In genomic region chr13:78318434-78318833, GRCm38 (mm10) we compare ENCODE assay signal across 26 mouse cellular contexts.
"Had no signal": no experiment of that assay in that cellular context is flagged by ENCODE, and none has a peak within 500 bp of the region (broad histone marks: within the 10 kb centered on the region; RNA-seq: fewer than 3 reads in every experiment).

No protein-coding gene starts in this region.

- H3K9me3 ChIP-seq: heart, embryonic 13.5 days; heart, embryonic 15.5 days; limb, embryonic 15.5 days had no signal

- H3K4me1 ChIP-seq: heart, embryonic 13.5 days; heart, embryonic 15.5 days; hindbrain, embryonic 13.5 days; hindbrain, embryonic 15.5 days; kidney, embryonic 15.5 days; limb, embryonic 13.5 days; limb, embryonic 15.5 days; liver, embryonic 12.5 days had no signal

- DNase-seq: gastrocnemius, postnatal 14 days; gastrocnemius, postnatal 36 days; heart, adult 18-20 months; heart, postnatal 14 days; heart, postnatal 36 days; kidney, adult 11 months; kidney, adult 2 months; kidney, adult 9 months; kidney, postnatal 14 days; kidney, postnatal 36 days; layer of hippocampus, adult 9-11 months; layer of hippocampus, postnatal 36 days; left cerebral cortex, postnatal 4 days had no signal

- H3K4me3 ChIP-seq: heart, embryonic 13.5 days; heart, embryonic 15.5 days; hindbrain, embryonic 13.5 days; hindbrain, embryonic 15.5 days; kidney, embryonic 15.5 days; limb, embryonic 13.5 days; limb, embryonic 15.5 days; liver, embryonic 12.5 days had no signal

- ATAC-seq: hindbrain, postnatal 0 days; intestine, embryonic 16.5 days; liver, embryonic 12.5 days had no signal

- H3K4me2 ChIP-seq: heart, embryonic 11.5 days; heart, embryonic 13.5 days; heart, embryonic 15.5 days; hindbrain, embryonic 13.5 days; hindbrain, embryonic 15.5 days; kidney, embryonic 15.5 days; limb, embryonic 13.5 days; limb, embryonic 15.5 days; liver, embryonic 12.5 days had no signal

- H3K9ac ChIP-seq: heart, embryonic 13.5 days; heart, embryonic 15.5 days; hindbrain, embryonic 13.5 days; hindbrain, embryonic 15.5 days; kidney, embryonic 15.5 days; limb, embryonic 13.5 days; limb, embryonic 15.5 days; liver, embryonic 12.5 days; liver, embryonic 14.5 days had no signal

- H3K27ac ChIP-seq: heart, embryonic 13.5 days; heart, embryonic 15.5 days; hindbrain, embryonic 13.5 days; hindbrain, embryonic 15.5 days; hindbrain, postnatal 0 days; kidney, embryonic 15.5 days; kidney, postnatal 0 days; limb, embryonic 13.5 days; limb, embryonic 15.5 days; liver, embryonic 12.5 days; liver, embryonic 14.5 days had no signal

- H3K27me3 ChIP-seq: heart, embryonic 13.5 days; heart, embryonic 15.5 days; hindbrain, embryonic 13.5 days; hindbrain, embryonic 15.5 days; kidney, embryonic 15.5 days; limb, embryonic 13.5 days; limb, embryonic 15.5 days; liver, embryonic 12.5 days had no signal

- H3K36me3 ChIP-seq: heart, embryonic 13.5 days; heart, embryonic 15.5 days; hindbrain, embryonic 13.5 days; hindbrain, embryonic 15.5 days; kidney, embryonic 15.5 days; limb, embryonic 13.5 days; limb, embryonic 15.5 days; liver, embryonic 12.5 days had no signal
